ENCODE assay signal across 14 mouse cellular contexts in genomic region chr2:60607980-60608379, GRCm38 (mm10). TPM values are rescaled to one million over a fixed set of nuclear protein-coding genes. Genes with fewer than 3 reads are reported as not detected.
DNase-seq lines count a peak whose midpoint lies in the region; ATAC-seq and TF ChIP-seq lines count a peak whose summit lies in the region.
"Had no signal": no experiment of that assay in that cellular context is flagged by ENCODE, and none has a peak within 500 bp of the region (broad histone marks: within the 10 kb centered on the region; RNA-seq: fewer than 3 reads in every experiment).

No protein-coding gene starts in this region.

- ATAC-seq in stomach, postnatal 0 days (ENCODE audit: low FRiP score, low TSS enrichment), result no peak
- ATAC-seq in erythroblast, adult 5-6 weeks (replicated peaks; ENCODE audit: low FRiP score, poor library complexity, severe bottlenecking), result no peak
- ATAC-seq: forebrain, embryonic 14.5 days had no signal

- H3K27me3 ChIP-seq in heart, embryonic 10.5 days (ENCODE audit: insufficient read depth, poor library complexity, severe bottlenecking), result no peaks in the 10 kb centered on the region
- no peaks in the 10 kb centered on the region for H3K27me3 ChIP-seq in stomach, postnatal 0 days (ENCODE audit: control insufficient read depth, insufficient read depth, low read length)
- H3K27me3 ChIP-seq: heart, embryonic 15.5 days had no signal

- no peaks in the 10 kb centered on the region for H3K9me3 ChIP-seq in heart, embryonic 10.5 days
- no peaks in the 10 kb centered on the region for H3K9me3 ChIP-seq in stomach, postnatal 0 days (ENCODE audit: control insufficient read depth, low read length)
- H3K9me3 ChIP-seq: heart, embryonic 15.5 days had no signal

- no peak for TF ChIP-seq POLR2A in lung, adult 2 months (IDR thresholded peaks at IDR 0.05; ENCODE audit: borderline replicate concordance, extremely low read depth, low read depth, low read length)

- no peak overlapping the region for H3K27ac ChIP-seq in heart, embryonic 10.5 days
- no peak overlapping the region for H3K27ac ChIP-seq in stomach, postnatal 0 days (replicated peaks)
- H3K27ac ChIP-seq: heart, embryonic 15.5 days had no signal

- peak; percentile 34 for DNase-seq in heart, adult 11 months
- no peak for DNase-seq in heart, embryonic 10.5 days (ENCODE audit: low spot score)
- DNase-seq in lung, adult 2 months, result peak; percentile 6
- no peak for DNase-seq in lung, postnatal 4 days
- DNase-seq in fibroblast of lung, adult 2 months (ENCODE audit: low read depth), result peak; percentile 19
- no peak for DNase-seq in stomach, postnatal 0 days (ENCODE audit: low spot score)
- no peak for DNase-seq in adrenal gland, postnatal 14 days
- DNase-seq: adrenal gland, adult 8-10 months; cerebellum, adult 9-10 months; retina, postnatal 1 day had no signal

- no peak overlapping the region for H3K4me2 ChIP-seq in stomach, postnatal 0 days (replicated peaks; ENCODE audit: low read depth)
- H3K4me2 ChIP-seq: heart, embryonic 15.5 days had no signal

- 61% methylated on average over 4 of the region's 4 CpGs for WGBS in heart, embryonic 10.5 days
- WGBS in lung, adult 2 months, result 56% methylated on average over 4 of the region's 4 CpGs
- WGBS in stomach, postnatal 0 days, result 59% methylated on average over 4 of the region's 4 CpGs

- no peaks in the 10 kb centered on the region for H3K36me3 ChIP-seq in heart, embryonic 10.5 days
- H3K36me3 ChIP-seq in stomach, postnatal 0 days (ENCODE audit: control insufficient read depth, insufficient read depth, low read length), result no peaks in the 10 kb centered on the region
- H3K36me3 ChIP-seq: heart, embryonic 15.5 days had no signal

- H3K4me3 ChIP-seq in heart, embryonic 10.5 days, result no peak overlapping the region
- H3K4me3 ChIP-seq in lung, adult 2 months (replicated peaks; ENCODE audit: extremely low read depth, low read depth, low read length), result no peak overlapping the region
- no peak overlapping the region for H3K4me3 ChIP-seq in stomach, postnatal 0 days (ENCODE audit: low read depth, low read length)
- H3K4me3 ChIP-seq: heart, embryonic 15.5 days; myocyte had no signal

- no peak overlapping the region for H3K9ac ChIP-seq in stomach, postnatal 0 days (ENCODE audit: low read length)
- H3K9ac ChIP-seq: heart, embryonic 15.5 days had no signal

- H3K4me1 ChIP-seq in heart, embryonic 10.5 days, result 0 out of 2 replicates have a peak, but pooled peaks cover 7% of the 10 kb centered on the region
- H3K4me1 ChIP-seq in lung, adult 2 months (ENCODE audit: control insufficient read depth, insufficient read depth, low read length), result no peaks in the 10 kb centered on the region
- no peaks in the 10 kb centered on the region for H3K4me1 ChIP-seq in stomach, postnatal 0 days (replicated peaks; ENCODE audit: control insufficient read depth, insufficient read depth)
- H3K4me1 ChIP-seq: heart, embryonic 15.5 days had no signal

- no peak for TF ChIP-seq EP300 in stomach, postnatal 0 days (optimal IDR thresholded peaks at IDR 0.05)

- TF ChIP-seq CTCF in lung, adult 2 months (IDR thresholded peaks at IDR 0.05; ENCODE audit: insufficient read depth, low read length), result no peak
- TF ChIP-seq CTCF in stomach, postnatal 0 days (IDR thresholded peaks at IDR 0.05; ENCODE audit: low read depth), result peak; percentile 57

RNA-seq across cellular contexts. Expression of gene Pla2r1, which starts 54.9 kb away (rescaled TPM):
- 3.5 and 4.1 TPM in 2 replicates for polyA plus RNA-seq in heart, embryonic 10.5 days (2016; fragmentation: Nextera tagmentation; extraction: Ambion mirVana)
- polyA plus RNA-seq in lung, adult 2 months (2012; rRNA removed), result 9.3 and 14.1 TPM in 2 replicates
- polyA plus RNA-seq in stomach, postnatal 0 days (2015; fragmentation: Nextera tagmentation; extraction: Ambion mirVana), result 0.86 and 0.94 TPM in 2 replicates
- 2.0 and 2.3 TPM in 2 replicates for total RNA-seq in adrenal gland, postnatal 14 days (2021)
- not detected in 2 replicates for total RNA-seq in erythroblast, adult 5-6 weeks (2015; ENCODE audit: low replicate concordance)
- total RNA-seq in erythroblast, adult 5-6 weeks (2017; ENCODE audit: low replicate concordance), result 0.17 TPM in 1 of 2 replicates, not detected in the other

Comparison
In these comparisons a context has a peak if more than half of its experiments do, and no peak if none do; other contexts are left out.
1. DNase-seq: peak in heart, adult 11 months (single experiment), lung, adult 2 months (single experiment) and fibroblast of lung, adult 2 months (single experiment); none in heart, embryonic 10.5 days (single experiment), lung, postnatal 4 days (0 of 2), stomach, postnatal 0 days (single experiment) and adrenal gland, postnatal 14 days (single experiment).